Mouse (Mus musculus) cerebellum, adult 11 months (tissue): ENCODE measurements around the gene Nkiras1.
"Not testable (repeated sequence)": the region's sequence is repeated elsewhere in the genome, so short reads cannot be mapped to it uniquely, and the experiment has no call there.

Experiments
- DNase-seq: peaks from one replicate; pipeline ENCODE4 v3.0.0; 2022

Gene Nkiras1

DNA sequence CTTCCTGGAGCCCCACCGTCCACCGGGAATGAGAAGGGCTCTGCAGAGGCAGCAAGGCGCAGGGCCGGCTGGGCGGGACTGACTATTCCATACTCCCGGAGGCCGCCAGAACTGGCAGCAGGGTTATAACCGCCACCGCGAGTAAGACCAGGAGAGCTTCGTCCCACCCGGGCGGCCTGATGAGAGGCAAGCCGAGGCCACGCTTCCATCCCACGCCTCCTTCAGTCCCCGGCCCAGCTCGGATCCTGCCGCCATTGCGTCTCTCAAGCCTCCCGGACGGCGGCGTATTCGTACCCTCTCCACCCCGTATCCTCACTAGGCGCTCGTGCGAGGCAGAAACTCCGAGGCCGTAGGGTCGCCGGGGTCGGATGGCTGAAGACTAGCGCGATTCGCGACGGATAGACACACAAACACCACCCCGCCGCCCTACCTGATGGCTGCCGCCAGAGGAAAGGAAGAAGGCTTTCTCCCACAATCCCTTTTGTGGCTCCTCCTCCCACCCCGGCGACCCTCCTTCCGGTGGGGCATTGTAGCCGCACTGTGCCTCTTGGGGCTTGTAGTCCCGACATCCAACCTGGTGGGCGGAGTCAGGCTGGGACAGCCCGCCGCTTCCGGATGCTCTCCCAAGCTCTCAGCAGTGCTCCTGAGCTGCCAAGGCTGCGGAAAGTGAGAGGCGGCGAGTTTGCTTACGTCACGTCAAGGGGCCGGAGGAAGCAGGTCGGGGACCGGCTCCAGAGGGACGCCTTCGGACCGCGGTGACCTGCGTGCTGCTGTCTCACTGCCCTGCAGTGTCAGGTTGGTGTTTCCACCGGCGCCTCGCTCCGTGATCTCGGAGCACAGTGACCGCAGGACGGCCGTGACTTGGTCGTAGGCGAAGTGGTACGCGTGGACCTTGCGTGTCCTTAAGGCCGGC, at the start of gene Nkiras1, which contains the start of gene Rpl15:
Gene Nkiras1 (plus strand): TSS at position 608 of the 913 bp plus-strand sequence.
Gene Rpl15 (minus strand): TSS at position 863 of the 913 bp plus-strand sequence.
- DNase-seq: peak; percentile 99

- no peak for DNase-seq
Observed at GRCm38 (mm10) chr14:18221977-18222376, 49.0 kb upstream of the Nkiras1 start.

DNA sequence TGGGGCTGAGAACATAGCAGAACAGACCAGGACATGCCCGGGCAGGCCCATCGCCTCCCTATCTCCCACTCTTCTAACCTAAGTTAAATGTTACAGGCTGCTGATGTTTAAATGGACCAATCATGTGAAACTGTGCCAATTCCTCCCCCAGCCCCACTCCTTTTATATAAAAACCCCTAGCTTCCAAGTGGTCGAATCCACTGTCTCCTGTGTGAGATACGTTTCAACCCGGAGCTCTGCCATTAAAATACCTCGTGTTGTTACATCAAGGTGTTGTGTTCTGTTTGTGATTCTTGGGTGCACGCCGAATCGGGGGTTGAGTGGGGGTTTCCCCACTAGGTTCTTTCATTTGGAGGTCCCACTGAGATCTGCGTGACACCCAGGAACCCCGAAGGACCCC, 45.5 kb upstream of the Nkiras1 start:
- not testable (repeated sequence) for DNase-seq

DNA sequence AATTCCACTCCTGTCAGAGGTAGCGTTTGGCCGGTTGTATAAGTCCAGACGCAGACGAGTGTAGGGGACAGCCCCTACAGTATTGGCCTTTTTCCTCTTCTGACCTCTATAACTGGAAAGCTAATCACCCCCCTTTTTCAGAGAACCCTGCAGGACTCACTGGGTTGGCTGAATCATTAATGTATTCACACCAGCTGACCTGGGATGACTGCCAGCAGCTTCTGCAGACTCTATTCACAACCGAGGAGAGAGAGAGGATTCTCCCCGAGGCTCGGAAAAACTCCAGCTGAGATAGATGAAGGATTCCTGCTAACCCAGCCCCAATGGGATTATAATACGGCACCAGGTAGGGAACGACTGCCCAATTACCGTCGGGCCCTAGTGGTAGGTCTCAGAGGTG, 44.8 kb upstream of the Nkiras1 start:
- DNase-seq: not testable (repeated sequence)

GRCm38 (mm10) chr14:18229751-18230150, 41.2 kb upstream of the Nkiras1 start:
- not testable (repeated sequence) for DNase-seq

DNA sequence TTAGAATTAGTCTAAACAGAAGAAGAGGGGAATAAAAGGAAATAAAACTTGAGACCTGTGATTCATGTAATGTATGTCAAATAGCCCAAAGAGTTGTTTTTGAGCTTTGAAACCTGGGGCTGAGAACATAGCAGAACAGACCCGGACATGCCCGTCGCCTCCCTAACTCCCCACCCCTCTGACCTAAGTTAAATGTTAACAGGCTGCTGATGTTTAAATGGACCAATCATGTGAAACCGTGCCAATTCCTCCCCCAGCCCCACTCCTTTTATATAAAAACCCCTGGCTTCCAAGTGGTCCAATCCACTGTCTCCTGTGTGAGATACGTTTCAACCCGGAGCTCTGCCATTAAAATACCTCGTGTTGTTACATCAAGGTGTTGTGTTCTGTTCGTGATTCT, 39.1 kb upstream of the Nkiras1 start:
- DNase-seq: not testable (repeated sequence)

DNA sequence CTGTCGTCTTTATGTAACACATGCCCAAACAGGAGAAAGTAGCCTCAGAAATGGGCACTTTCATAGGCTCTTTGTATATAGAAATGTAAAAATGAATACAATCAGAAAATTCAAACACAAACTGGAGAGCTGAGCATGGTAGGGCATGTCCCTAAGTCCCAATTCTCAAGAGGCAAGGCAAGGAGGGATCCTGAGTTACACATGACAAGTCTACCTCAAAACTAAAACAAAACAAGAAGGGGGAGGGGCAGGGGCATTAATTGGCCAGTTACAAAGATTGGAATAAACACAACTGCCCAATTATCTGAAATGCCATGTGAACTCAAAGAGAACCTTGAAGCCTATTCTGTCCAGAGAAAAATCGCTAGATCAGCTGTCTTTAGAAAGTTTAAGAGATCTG, 37.9 kb upstream of the Nkiras1 start:
- DNase-seq: no peak

GRCm38 (mm10) chr14:18233981-18234960, 36.7 kb upstream of the Nkiras1 start:
- no peak for DNase-seq

- DNase-seq: not testable (repeated sequence)
Observed at GRCm38 (mm10) chr14:18236496-18237235, 34.3 kb upstream of the Nkiras1 start.

GRCm38 (mm10) chr14:18237381-18237780, 33.6 kb upstream of the Nkiras1 start:
- DNase-seq: no peak

DNA sequence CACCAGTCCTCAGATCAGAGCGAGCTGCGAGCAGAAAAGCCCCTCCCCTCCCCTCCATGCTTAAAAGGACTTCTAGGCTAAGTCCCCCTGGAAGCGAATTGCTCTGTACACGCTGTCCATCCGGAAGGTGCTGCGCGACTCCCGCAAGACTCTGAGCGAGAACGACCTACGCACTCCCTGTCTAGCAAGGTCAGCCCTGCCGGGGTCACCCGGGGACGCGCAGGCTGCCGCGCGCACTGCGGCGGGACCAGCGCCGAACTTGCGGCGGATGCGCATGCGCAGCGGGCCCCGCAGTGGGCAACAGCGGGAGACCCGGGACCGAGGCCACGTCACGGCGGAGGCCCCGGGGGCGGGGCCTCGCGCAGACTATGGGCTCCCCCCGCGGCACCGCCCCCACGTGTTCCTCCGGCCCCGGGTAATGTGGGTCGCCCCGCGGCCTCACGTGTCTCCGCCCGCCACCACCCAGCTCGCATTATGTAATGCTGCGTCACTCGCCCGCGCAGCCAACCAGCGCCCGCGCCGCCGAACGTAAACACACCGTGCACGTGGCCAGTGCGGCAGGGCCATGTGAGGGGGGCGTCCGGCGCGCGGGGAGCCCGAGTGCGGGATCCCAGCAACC, 32.7 kb upstream of the Nkiras1 start:
- peak; percentile 99 for DNase-seq

DNA sequence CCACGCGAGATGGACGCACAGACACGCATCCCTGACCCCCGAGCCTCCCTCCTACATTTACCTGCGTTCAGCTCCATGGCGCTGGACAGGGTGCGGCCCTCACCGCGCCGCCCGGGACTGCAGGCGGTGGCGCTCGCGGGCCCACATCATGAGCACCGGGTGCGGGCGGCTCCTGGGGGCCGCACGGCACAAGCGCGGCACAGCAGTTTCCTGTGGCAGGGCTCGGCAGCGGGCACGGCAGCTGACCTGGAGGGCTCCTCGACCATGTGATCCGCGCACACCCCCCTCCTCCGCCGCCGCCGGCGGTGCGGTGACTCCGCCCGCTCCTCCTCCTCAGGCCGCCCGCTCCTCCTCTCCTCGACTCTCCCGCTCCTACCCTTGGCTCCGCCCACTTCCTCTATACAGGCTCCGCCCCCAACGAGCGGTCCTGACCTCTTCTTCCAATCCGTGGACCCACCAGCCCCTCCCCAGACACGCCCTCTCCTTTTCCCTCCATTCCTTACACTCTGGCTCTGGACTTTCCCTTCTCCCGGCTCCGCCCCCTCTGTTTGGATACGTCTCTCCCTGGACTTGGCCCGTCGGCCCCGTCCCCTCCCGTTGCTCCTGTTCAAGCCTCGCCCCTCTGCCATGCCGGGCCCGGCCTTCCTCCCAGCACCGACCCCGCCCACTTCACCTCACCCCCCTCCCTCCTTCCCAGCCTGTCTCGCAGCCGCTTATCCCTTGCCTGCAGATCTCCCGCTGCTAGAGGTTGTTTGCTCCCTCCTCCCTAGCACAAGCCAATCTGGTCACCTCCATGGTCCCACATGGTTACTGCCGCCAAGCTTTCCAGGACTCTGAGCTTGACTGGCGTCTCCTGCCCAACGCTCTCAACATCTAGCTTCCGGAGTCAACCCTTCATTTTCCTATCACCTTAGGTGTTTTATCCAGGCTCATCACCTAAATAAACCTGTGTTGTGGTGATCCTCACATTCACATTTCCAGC, 31.9 kb upstream of the Nkiras1 start, which contains the start of gene Nr1d2:
Gene Nr1d2 (minus strand): TSS at position 378 of the 982 bp plus-strand sequence.
- peak; percentile 100 for DNase-seq

GRCm38 (mm10) chr14:18240132-18240531, 30.8 kb upstream of the Nkiras1 start:
- DNase-seq: no peak

GRCm38 (mm10) chr14:18241786-18242185, 29.1 kb upstream of the Nkiras1 start:
- no peak for DNase-seq

DNA sequence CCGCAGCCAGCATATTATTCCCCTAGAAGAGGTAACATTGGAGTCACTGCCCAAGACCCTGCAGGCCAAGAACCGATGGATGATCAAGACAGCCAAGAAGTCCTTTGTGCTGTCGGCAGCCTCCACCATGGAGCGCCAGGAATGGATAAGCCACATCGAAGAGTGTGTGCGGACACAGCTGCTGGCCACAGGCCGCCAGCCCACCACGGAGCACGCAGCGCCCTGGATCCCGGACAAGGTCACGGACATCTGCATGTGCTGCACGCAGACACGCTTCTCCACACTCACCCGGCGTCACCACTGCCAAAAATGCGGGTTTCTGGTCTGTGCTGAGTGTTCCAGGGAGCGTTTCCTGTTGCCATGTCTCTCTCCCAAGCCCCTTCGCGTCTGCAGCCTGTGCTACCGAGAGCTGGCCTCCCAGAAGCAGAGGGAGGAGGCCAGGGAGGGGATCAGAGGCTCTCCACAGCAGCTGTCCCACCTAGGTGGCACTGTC, 28.3 kb upstream of the Nkiras1 start:
- no peak for DNase-seq

- no peak for DNase-seq
Observed at GRCm38 (mm10) chr14:18261203-18261602, 9.7 kb upstream of the Nkiras1 start.

DNA sequence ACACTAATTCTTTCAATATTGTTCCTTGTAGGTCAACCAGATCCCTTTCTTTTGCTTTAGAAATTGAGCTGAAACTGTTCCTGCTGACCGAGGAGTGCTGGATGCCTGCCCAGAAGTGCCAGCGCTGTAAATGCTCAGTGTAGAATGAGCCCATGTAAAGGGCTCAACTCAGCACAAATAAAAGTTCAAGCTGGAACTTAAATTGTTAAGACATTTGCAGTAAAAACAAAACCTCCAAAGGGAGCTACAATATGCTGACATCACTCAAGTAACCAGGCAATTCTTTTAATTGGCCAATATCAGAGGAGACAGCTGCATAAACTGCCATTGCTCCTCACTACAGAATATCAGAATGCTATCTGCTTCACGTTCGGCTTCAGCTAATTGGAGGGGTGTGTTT, 7.5 kb upstream of the Nkiras1 start:
- DNase-seq: no peak

DNA sequence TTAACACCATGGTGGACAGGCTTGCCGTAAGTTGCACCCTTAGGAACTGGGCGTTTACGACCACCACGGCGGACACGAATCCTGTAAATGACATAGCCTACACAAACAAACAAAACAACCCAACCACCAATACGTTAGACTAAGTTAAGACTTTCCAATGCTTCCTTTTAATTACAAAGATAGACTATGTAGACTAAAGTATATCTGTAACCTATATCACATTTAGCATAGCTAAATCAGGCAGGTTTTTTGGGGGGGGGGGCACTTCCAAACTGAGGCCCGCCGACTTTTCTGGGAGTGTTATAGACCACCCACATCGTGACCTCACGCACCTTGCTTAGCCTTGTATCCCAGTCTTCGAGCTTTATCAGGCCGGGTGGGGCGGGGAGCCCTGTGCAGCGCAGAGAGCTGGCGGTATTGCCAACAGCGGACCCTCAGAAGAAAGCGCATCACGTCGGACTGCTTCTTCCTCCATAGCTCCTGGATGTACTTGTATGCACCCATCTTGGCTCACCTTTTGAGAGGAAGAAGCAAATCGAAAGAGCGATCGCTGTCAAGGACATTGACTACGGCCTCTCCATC, 898 bp upstream of the Nkiras1 start:
- DNase-seq: not testable (repeated sequence)

GRCm38 (mm10) chr14:18271666-18272065, 730 bp downstream of the Nkiras1 start:
- no peak for DNase-seq

DNA sequence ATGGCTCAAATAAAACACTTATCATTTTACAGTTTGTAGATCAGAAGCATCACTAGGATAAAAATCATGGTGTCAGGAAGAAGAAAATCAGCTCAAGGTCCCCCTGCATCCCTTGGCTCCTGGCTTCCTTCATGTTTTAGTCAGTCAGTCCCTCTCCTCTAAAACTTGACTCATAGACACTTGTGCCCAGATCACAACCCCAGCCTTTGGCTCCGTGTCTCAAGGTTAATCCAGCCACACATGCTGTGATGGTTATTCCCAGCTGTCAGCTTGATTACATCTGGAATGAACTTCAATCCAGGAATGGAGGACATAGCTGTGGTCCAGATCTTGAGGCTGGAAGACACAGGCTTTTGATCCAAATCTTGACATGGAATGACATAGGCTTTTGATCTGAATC, 3.6 kb downstream of the Nkiras1 start:
- no peak for DNase-seq
